Mouse (Mus musculus): ENCODE results near the gene Ldlrap1. TPM values are rescaled to one million over a fixed set of nuclear protein-coding genes. Genes with fewer than 3 reads are reported as not detected.

Gene Ldlrap1
- total RNA-seq, 2 experiments from 2014 or later, result 1.9 to 4.1 TPM

DNA sequence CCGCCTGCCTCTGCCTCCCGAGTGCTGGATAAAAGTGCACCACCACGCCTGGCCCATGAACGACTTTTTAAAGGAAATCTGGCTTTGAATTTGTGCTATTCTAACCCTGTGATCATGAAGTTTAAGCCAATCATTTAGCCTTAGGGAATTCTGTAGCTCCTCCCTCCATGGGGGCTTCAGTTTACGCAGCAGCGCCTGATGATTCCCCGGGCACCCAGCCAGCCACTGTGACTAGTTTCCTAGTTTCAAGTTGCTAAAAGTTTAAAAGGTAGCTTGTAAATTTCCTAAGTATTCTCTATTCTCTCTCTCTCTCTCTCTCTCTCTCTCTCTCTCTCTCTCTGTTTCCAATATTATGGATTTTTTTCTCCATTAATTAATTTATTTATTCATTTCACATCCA, 8.4 kb upstream of the Ldlrap1 start:
- DNase-seq, result no peak
- intact Hi-C loops (cut with DNase I), result no loop called here

- intact Hi-C loops (cut with DNase I), result no loop called here
- DNase-seq, result no peak
Measured at GRCm38 (mm10) chr4:134775234-134775944, 7.6 kb upstream of the Ldlrap1 start.

DNA sequence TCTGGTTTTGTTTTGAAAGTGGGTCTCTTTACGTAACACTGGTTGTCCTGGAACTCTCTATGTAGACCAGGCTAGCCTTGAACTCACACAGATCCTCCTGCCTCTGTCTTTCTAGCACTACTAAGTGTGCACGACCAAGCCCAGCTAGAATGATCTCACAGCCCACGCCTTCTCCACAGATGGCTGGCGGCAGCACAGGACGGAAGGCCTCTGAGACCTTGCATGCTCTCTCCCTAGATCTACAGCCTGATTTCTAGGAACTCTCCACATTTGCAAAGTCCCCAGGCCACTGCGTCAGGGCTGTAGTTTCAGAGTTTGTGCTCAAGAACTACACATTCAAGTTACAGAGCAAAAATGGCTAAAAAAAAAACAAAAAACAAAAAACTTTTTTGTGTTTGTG, 6.3 kb upstream of the Ldlrap1 start:
- intact Hi-C loops (cut with DNase I), result no loop called here
- no peak for DNase-seq

DNA sequence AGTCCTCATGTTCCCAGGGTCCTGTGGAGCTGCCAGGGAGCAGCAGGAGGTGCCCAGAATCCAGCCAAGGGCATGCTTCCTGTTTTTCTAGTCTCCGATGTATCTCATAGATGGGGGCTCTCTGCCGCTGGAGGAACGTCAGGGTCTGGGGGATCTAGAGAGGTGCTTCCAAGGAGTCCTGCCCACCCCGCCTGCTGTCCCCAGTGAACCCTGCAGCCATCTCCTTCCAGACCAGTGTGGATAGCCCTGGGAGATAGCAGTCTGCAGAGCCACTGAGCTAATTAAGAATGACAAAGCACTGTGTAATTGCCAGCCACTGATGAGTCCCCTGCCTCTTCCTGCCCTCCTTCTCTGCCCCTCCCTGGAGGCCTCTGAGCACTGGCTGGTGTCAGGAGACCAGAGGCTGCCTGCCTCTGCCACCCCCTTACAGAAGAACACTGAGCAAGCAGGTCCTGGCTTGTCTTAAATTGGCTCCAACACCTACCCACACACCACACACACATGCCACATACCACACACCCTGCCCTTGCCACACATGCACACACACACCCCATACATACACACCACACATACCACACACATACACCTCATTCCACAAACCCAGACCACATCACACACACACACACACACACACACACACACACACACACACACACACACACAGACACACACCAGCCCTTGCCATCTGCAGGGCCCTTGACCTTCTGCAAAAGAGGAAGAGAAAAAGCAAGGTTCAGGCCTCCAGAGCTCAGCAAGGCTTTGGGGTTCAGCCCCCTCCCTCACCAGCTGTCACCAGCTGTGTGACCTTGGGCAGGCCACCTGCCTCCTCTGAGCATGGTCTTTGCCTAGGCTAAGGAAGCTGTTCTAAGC, 5.2 kb upstream of the Ldlrap1 start:
- intact Hi-C loops (cut with DNase I), result no loop called here
- DNase-seq, result peak; percentile 18

GRCm38 (mm10) chr4:134769891-134770290, 2.1 kb upstream of the Ldlrap1 start:
- DNase-seq, result peak; percentile 38
- intact Hi-C loops (cut with DNase I), result no loop called here

- DNase-seq, result peak; percentile 46
- intact Hi-C loops (cut with DNase I), result no loop called here
Measured at GRCm38 (mm10) chr4:134769081-134769811, 1.4 kb upstream of the Ldlrap1 start.

DNA sequence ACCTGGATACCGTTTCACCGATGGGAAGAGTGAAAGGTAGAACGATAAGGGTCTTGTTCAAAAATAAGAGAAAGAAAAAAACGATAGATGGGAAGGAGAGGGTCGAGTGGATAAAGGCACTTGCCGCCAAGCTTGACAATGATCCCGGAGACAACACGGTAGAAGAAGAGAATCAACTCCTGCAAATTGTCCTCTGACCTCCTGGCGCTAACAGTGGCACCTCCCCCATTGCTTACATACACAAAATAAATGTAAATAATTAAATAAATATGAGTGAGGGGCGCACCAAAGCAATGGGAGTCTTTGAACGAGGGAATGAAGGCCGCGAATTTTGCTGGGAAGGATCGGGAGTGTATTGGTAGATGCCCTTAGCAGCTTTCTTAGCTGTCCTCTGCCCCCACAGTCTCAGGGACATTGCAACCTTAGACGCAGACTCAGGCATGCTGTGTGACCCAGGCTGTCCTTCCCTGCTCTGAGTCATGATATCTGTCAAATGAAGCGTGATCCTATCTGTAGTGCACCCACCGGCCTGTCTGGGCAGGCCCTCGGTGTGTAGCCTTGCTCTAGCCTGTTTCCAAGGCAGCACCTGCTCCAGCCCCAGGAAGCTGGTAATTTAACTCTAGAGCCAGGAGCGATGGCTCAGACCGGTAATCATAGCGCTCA, 533 bp upstream of the Ldlrap1 start:
- intact Hi-C loops (cut with DNase I), result no loop called here
- peak; percentile 24 for DNase-seq

GRCm38 (mm10) chr4:134766904-134767425, 859 bp downstream of the Ldlrap1 start:
- intact Hi-C loops (cut with DNase I), result no loop called here
- DNase-seq, result no peak

DNA sequence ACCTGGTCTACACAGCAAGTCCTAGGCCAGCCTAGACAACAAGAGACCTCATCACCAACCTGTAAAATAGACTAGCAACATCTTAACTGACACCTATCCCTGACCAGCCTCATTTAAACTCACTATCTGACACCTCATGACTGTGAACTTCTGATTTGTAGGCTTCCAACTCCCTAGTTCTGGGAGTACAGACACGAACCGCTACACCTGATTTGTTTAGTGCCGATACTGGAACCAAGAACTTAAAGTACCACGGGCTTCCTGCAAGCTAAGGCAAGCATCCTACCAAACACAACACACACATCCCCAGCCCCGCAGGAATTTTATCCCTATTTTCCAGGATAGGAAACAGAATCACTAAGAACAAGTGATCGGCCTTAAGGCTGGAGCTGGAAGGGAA, 1.5 kb downstream of the Ldlrap1 start:
- intact Hi-C loops (cut with DNase I), result no loop called here
- DNase-seq, result no peak

DNA sequence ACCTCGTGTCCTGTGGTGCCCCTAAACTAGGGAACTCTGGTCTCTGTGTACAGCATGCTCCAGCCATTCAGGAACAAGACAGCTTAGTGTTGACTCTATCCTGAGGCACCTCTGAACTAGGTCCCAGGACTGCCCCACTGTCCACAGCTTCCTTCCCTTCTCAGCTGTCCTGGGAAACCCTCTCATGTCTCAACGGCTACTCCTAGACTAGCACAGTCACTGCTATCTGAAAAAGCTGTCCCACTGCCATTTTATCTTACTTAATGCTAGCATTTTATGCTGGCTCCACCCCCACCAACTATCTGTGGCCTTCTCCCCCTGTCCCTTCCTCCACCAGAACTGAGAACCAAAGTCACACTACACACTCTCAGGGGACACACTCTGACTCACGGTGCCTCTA, 3.5 kb downstream of the Ldlrap1 start:
- DNase-seq, result no peak
- intact Hi-C loops (cut with DNase I), result no loop called here

DNA sequence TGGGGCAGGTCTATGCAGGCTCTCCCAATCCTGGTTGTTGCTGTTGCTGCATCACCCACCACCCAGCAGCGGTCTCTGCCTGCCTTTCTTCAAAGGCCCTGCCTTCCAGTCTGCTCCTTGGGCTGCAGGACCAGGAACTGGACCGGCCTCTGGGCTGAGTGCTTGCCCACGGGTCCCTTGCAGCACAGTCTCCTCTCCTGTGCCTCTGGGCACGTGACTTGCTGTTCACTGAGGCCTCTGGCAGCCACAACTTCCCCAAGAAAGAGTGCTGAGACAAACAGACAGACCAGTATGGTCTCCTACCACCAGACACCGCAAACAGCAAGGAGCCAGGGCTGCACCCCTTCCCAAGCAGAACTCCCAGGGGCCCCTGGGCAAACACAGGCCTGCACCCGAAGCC, 5.5 kb downstream of the Ldlrap1 start:
- intact Hi-C loops (cut with DNase I), result no loop called here
- DNase-seq, result no peak

- intact Hi-C loops (cut with DNase I), result no loop called here
- DNase-seq, result peak; percentile 57
Measured at GRCm38 (mm10) chr4:134760793-134761201, 7.0 kb downstream of the Ldlrap1 start.

- intact Hi-C loops (cut with DNase I), result no loop called here
- no peak for DNase-seq
Measured at GRCm38 (mm10) chr4:134760281-134760680, 7.5 kb downstream of the Ldlrap1 start.

DNA sequence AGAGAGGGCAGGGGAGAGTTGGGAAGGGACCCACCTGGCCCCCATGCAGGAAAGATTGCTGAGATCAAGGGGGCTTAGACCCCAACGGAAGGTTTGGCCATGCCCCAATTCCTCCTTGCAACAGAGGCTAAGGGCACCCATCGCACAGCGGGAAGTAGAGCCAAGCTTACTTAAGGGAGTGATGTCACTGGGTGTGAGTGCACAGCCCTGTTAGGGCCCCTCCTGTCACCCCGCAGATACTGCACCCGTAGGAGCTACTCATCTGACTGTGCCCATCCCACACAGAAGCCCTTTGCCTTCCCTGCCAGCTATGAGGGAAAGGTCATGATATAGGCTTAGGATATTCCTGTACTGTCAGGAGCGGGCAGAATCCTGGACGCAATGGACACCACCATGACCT, 8.3 kb downstream of the Ldlrap1 start:
- intact Hi-C loops (cut with DNase I), result no loop called here
- DNase-seq, result no peak

DNA sequence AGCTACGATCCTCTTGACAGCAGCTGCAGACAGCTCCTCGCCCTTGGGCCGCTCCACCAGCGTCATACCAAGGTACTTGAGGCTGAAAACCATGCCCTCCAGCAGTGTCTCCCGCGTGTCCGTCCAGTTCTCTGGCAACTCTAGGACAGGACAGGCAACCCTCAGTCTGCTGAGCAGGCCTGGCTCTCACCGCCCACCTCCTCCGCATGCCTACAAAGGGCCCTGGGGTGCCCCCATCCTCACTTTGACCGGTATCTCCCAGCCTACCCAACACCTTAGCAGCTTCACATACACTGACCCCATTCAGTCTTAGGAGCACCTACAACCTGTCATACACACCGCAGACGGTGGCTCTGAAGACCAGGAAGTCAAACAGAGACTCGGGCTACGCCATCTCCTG, 8.9 kb downstream of the Ldlrap1 start:
- no peak for DNase-seq
- intact Hi-C loops (cut with DNase I), result no loop called here

DNA sequence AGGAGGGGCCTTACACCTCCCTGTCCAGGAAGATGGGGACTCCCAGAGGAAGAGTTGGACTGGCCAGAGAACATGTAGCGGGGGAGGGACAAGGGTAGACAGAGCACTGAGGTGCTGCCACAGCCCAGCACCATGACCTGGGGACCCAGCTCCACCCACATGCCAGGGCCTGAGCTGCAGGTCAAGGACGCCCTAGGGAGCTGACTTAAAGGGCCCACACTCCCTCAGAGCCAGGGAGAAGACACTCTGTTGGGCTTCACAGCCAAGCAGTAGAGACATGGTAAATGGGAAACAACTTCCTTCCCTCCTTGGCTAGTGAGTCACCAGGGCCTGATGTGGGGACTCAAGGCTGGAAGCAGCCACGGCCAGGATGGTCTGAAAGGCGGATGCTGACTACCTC, 9.5 kb downstream of the Ldlrap1 start:
- DNase-seq, result no peak
- intact Hi-C loops (cut with DNase I), result no loop called here

DNA sequence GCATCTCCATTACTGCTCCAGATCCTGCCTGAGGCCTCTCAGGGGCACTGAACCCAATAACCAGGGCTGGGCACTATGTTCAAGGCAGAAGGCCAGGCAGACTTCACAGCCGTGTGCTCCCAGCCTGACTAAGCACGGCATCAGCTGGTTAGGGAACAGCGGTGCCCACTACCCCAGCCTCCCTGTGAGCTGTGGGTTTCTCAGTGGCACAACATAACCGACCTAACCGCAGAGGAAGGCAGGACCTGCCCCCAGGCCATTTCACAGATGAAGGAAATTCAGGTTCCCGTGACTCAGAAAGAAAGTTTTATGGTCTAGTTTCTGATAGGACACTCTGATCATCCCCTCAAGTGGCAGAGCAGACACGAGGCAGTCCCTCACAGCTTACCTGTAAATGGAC, 10.9 kb downstream of the Ldlrap1 start:
- no peak for DNase-seq
- intact Hi-C loops (cut with DNase I), result no loop called here

GRCm38 (mm10) chr4:134754941-134755340, 12.9 kb downstream of the Ldlrap1 start:
- DNase-seq, result no peak
- intact Hi-C loops (cut with DNase I), result no loop called here

DNA sequence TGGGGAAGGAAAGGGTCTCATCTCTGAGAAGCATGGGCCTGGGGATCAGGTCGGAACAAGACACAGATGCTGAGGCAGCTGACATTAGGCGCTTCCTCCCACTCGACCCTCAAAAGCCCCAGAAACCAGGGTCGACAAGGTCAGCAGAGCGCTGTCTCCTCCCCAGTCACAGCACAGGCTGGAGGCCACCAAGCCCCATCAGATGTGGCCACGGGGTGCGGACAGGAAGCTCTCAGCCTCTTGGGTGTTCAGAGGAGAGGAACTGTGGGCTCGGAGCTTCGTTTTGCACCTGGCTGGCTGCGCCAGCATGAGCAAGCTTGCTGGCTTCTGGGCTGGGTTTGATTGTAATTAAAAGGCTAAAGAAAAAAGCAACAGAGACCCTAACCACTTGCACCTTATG, 13.5 kb downstream of the Ldlrap1 start:
- intact Hi-C loops (cut with DNase I), result no loop called here
- DNase-seq, result no peak

GRCm38 (mm10) chr4:134753516-134754261, 14.1 kb downstream of the Ldlrap1 start:
- intact Hi-C loops (cut with DNase I), result no loop called here
- DNase-seq, result no peak

Measured in left cerebral cortex, postnatal 4 days (tissue).